Mouse (Mus musculus): Measurements from ENCODE around the gene Baz2a. TPM values are rescaled to one million over a fixed set of nuclear protein-coding genes. Genes with fewer than 3 reads are reported as not detected.
A peak's percentile ranks its signal among the peaks of the same experiment; 100 is the strongest.
"Not testable (repeated sequence)": the region's sequence is repeated elsewhere in the genome, so short reads cannot be mapped to it uniquely, and the experiment has no call there.

Gene Baz2a
- polyA plus RNA-seq, 1 experiment, result 30.8 TPM

DNA sequence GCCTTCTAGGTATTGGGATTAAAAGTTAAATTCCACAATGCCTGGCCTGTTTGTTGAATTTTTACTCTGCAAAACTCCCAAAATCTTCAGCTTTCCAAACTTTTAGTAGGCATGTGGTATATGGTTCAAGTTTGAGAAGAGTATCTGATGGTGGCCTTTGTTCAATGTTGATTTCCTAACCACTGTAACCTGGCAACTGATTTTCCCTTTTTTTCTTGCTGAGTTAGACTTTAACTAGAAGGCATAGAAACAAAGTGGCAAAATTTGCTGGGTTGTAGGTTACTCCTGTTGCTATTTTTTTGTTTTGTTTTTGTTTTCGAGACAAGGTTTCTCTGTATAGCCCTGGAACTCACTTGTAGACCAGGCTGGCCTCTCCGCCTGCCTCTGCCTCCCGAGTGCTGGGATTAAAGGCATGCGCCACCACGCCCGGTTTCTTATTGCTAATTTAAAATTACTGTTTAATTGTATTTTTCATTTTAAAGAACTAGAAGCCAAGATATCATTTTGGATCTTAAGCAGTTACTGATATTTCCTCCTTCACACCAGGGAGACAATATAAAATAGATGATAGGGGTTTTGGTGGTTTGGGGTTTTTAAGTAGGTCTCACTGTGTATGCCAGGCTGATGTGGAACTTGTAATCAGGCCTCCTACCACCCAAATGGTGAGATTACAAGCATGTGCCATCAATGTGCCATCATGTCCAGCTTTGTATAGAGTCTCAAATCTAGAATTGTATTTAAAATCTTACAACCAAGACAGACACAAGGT is 29.0 kb upstream of the Baz2a start:
- Histone ChIP-seq H3K4me1 (ENCODE audit: control insufficient read depth, insufficient read depth, insufficient read length, low read length) (peaks cover 6% of the 10 kb centered on the region; the same call in 1 of the 2 replicates), H3K36me3 (ENCODE audit: control insufficient read depth, insufficient read depth, low read length) (peaks cover 9% of the 10 kb centered on the region; the same call in 1 of the 2 replicates), H3K27ac (ENCODE audit: insufficient read depth, low read depth, low read length) (no peak overlapping the region), H3K4me3 (ENCODE audit: low read depth, low read length) (no peak overlapping the region), H3K27me3 (ENCODE audit: control insufficient read depth, insufficient read depth, low read length) (no peaks in the 10 kb centered on the region)
- no peak for TF ChIP-seq CTCF (IDR thresholded peaks at IDR 0.05; ENCODE audit: extremely low read depth, insufficient read length, insufficient replicate concordance, low read depth, low read length)
- TF ChIP-seq POLR2A (IDR thresholded peaks at IDR 0.05; ENCODE audit: low read depth, low read length), result no peak
- WGBS, result 77% methylated on average over 6 of the region's 6 CpGs

DNA sequence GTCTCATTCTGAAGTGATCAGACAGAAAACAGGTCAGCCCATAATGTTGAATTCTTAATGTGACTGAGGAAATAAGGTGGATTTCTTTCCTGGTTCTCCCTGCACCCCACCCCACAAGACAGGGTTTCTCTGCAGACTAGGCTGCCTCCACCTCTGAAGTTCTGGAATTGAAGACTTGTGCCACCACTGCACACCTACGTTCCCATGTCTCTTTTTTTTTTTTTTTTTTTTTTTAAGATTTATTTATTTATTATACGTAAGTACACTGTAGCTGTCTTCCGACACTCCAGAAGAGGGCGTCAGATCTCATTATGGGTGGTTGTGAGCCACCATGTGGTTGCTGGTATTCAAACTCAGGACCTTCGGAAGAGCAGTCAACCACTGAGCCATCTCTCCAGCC is 25.3 kb upstream of the Baz2a start:
- H3K27me3 ChIP-seq (ENCODE audit: control insufficient read depth, insufficient read depth, low read length), result no peaks in the 10 kb centered on the region
- TF ChIP-seq POLR2A (IDR thresholded peaks at IDR 0.05; ENCODE audit: low read depth, low read length) (no peak), CTCF (IDR thresholded peaks at IDR 0.05; ENCODE audit: extremely low read depth, insufficient read length, insufficient replicate concordance, low read depth, low read length) (no peak)
- H3K36me3 ChIP-seq (ENCODE audit: control insufficient read depth, insufficient read depth, low read length), result peaks cover 27% of the 10 kb centered on the region
- 0 out of 2 replicates have a peak, but pooled peaks cover 2% of the 10 kb centered on the region for H3K4me1 ChIP-seq (ENCODE audit: control insufficient read depth, insufficient read depth, insufficient read length, low read length)
- H3K27ac ChIP-seq (ENCODE audit: insufficient read depth, low read depth, low read length), result no peak overlapping the region
- WGBS, result 66% methylated on average over 5 of the region's 5 CpGs
- no peak overlapping the region for H3K4me3 ChIP-seq (ENCODE audit: low read depth, low read length)

DNA sequence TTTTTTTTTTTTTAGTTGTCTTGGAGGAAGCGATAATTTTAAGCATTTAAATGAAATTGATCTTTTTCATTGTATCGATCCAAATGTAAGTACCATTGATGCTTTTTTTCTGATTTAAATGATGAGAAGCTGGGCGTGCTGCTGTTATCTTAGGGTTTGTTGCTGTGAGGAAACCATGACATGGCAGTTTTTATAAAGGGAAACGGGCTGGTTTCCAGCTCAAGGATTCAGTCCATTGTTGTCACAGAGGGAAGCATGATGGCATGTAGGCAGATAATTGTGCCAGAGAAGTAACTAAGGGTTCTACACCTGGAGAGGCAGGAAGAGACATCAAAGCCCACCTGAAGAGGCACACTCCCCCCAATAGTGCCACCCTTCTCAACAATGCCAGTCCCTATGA is 22.2 kb upstream of the Baz2a start:
- H3K4me3 ChIP-seq (ENCODE audit: low read depth, low read length), result no peak overlapping the region
- peaks cover 45% of the 10 kb centered on the region for H3K36me3 ChIP-seq (ENCODE audit: control insufficient read depth, insufficient read depth, low read length)
- WGBS, result 83% methylated on average over 4 of the region's 4 CpGs
- H3K27me3 ChIP-seq (ENCODE audit: control insufficient read depth, insufficient read depth, low read length), result no peaks in the 10 kb centered on the region
- TF ChIP-seq CTCF (IDR thresholded peaks at IDR 0.05; ENCODE audit: extremely low read depth, insufficient read length, insufficient replicate concordance, low read depth, low read length) (no peak), POLR2A (IDR thresholded peaks at IDR 0.05; ENCODE audit: low read depth, low read length) (no peak)
- H3K4me1 ChIP-seq (ENCODE audit: control insufficient read depth, insufficient read depth, insufficient read length, low read length), result 0 out of 2 replicates have a peak, but pooled peaks cover 2% of the 10 kb centered on the region
- H3K27ac ChIP-seq (ENCODE audit: insufficient read depth, low read depth, low read length), result no peak overlapping the region

DNA sequence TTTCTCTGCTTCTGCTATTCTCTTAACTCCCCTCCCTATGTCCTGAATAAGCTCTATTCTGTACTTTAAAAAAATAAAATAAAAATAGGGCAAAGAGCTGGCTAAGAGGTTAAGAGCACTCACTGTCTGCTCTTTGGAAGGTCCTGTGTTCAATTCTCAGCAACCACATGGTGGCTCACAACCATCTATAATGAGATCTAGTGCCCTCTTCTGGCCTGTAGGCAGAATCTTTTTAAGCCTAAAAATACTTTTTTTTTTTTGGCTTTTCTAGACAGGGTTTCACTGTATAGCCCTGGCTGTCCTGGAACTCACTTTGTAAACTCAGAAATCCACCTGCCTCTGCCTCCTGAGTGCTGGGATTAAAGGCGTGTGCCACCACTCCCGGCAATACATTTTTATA is 20.9 kb upstream of the Baz2a start:
- peaks cover 51% of the 10 kb centered on the region for H3K36me3 ChIP-seq (ENCODE audit: control insufficient read depth, insufficient read depth, low read length)

GRCm38 (mm10) chr10:128078269-128078668 is 13.1 kb upstream of the Baz2a start:
- peaks cover 22% of the 10 kb centered on the region for H3K36me3 ChIP-seq (ENCODE audit: control insufficient read depth, insufficient read depth, low read length)
- H3K27ac ChIP-seq (ENCODE audit: insufficient read depth, low read depth, low read length); H3K4me1 ChIP-seq (ENCODE audit: control insufficient read depth, insufficient read depth, insufficient read length, low read length); H3K4me3 ChIP-seq (ENCODE audit: low read depth, low read length); H3K27me3 ChIP-seq (ENCODE audit: control insufficient read depth, insufficient read depth, low read length): not testable (repeated sequence)
- WGBS, result 81% methylated on average over 5 of the region's 5 CpGs

More for the DNA sequence above, 20.9 kb upstream of the Baz2a start:
- H3K27me3 ChIP-seq (ENCODE audit: control insufficient read depth, insufficient read depth, low read length); H3K4me1 ChIP-seq (ENCODE audit: control insufficient read depth, insufficient read depth, insufficient read length, low read length); H3K4me3 ChIP-seq (ENCODE audit: low read depth, low read length); H3K27ac ChIP-seq (ENCODE audit: insufficient read depth, low read depth, low read length): not testable (repeated sequence)
- 76% methylated on average over 2 of the region's 2 CpGs for WGBS

- peaks cover 5% of the 10 kb centered on the region; the same call in 1 of the 2 replicates for H3K4me1 ChIP-seq (ENCODE audit: control insufficient read depth, insufficient read depth, insufficient read length, low read length)
- no peaks in the 10 kb centered on the region for H3K27me3 ChIP-seq (ENCODE audit: control insufficient read depth, insufficient read depth, low read length)
- TF ChIP-seq CTCF (IDR thresholded peaks at IDR 0.05; ENCODE audit: extremely low read depth, insufficient read length, insufficient replicate concordance, low read depth, low read length) (no peak), POLR2A (IDR thresholded peaks at IDR 0.05; ENCODE audit: low read depth, low read length) (no peak)
- H3K27ac ChIP-seq (ENCODE audit: insufficient read depth, low read depth, low read length), result no peak overlapping the region
- WGBS, result 48% methylated on average over 1 of the region's 1 CpGs
- peaks cover 23% of the 10 kb centered on the region for H3K36me3 ChIP-seq (ENCODE audit: control insufficient read depth, insufficient read depth, low read length)
- H3K4me3 ChIP-seq (ENCODE audit: low read depth, low read length), result no peak overlapping the region
Observed at GRCm38 (mm10) chr10:128080496-128080895, 10.9 kb upstream of the Baz2a start.

DNA sequence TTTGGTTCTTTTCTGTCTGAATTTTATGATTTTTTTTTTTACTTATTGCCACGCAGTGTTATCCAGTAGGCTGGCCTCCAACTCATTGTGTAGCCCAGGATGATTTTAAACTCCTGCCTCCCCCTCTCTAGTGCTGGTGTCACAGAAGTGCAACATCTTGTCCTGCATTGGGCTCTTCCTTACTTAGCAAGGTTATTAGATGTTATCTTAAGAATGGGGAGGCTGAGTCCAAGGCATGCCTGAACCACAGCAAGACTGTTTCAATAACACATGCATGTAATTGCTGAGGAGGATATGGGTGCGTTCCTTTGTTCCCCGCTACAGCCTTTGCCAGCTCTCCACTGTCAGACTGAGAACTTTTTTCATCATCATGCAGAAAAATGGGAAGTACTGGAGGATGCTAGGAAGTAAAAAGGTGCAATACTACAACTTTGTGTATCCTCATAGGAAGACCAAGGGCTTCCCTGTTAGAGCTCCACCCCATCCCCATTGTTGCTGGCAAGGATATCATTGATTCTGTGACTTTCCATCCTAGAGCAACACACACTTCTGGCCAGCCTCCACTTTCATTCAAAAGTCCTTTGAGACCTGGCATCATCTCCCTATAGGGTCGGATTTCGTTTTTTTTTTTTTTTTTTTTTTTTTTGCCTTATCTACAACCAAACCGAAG is 9.4 kb upstream of the Baz2a start:
- Histone ChIP-seq H3K36me3 (ENCODE audit: control insufficient read depth, insufficient read depth, low read length) (peaks cover 35% of the 10 kb centered on the region), H3K27me3 (ENCODE audit: control insufficient read depth, insufficient read depth, low read length) (no peaks in the 10 kb centered on the region), H3K4me1 (ENCODE audit: control insufficient read depth, insufficient read depth, insufficient read length, low read length) (peaks cover 5% of the 10 kb centered on the region; the same call in 1 of the 2 replicates), H3K4me3 (ENCODE audit: low read depth, low read length) (no peak overlapping the region), H3K27ac (ENCODE audit: insufficient read depth, low read depth, low read length) (peak overlapping the region; percentile 91)
- no peak for TF ChIP-seq CTCF (IDR thresholded peaks at IDR 0.05; ENCODE audit: extremely low read depth, insufficient read length, insufficient replicate concordance, low read depth, low read length)
- TF ChIP-seq POLR2A (IDR thresholded peaks at IDR 0.05; ENCODE audit: low read depth, low read length), result no peak
- WGBS, result 30% methylated on average over 6 of the region's 6 CpGs

Data from small intestine, adult 2 months (tissue).